Mouse (Mus musculus): ENCODE data around the gene Draxin. TPM values are rescaled to one million over a fixed set of nuclear protein-coding genes. Genes with fewer than 3 reads are reported as not detected.

Draxin gene
- polyA plus RNA-seq, 1 experiment from 2014 or later, result 10.4 TPM

Small RNA genes lying within 50 kb of the gene (microRNA-seq; reads per million reads assigned to microRNA genes)
- not detected for gene Mir7022

Other genes with a start within 250 kb of the Draxin start
- 89.9 and 100 TPM in 2 replicates for gene Mfn2, start 226.0 kb downstream of the Draxin start, polyA plus RNA-seq (2015; fragmentation: Nextera tagmentation; extraction: Ambion mirVana)
- gene Plod1, start 193.9 kb downstream of the Draxin start, polyA plus RNA-seq (2015; fragmentation: Nextera tagmentation; extraction: Ambion mirVana), result 29.2 and 31.8 TPM in 2 replicates
- 11.5 and 13.5 TPM in 2 replicates for gene 2510039O18Rik, start 189.8 kb downstream of the Draxin start, polyA plus RNA-seq (2015; fragmentation: Nextera tagmentation; extraction: Ambion mirVana)
- 0.33 TPM in 1 of 2 replicates, not detected in the other for gene Nppb, start 144.9 kb downstream of the Draxin start, polyA plus RNA-seq (2015; fragmentation: Nextera tagmentation; extraction: Ambion mirVana)
- 1.6 and 1.7 TPM in 2 replicates for gene Nppa, start 130.0 kb downstream of the Draxin start, polyA plus RNA-seq (2015; fragmentation: Nextera tagmentation; extraction: Ambion mirVana)
- gene Clcn6, start 91.9 kb downstream of the Draxin start, polyA plus RNA-seq (2015; fragmentation: Nextera tagmentation; extraction: Ambion mirVana), result 28.0 and 29.0 TPM in 2 replicates
- 16.5 and 17.3 TPM in 2 replicates for gene Mthfr, start 91.6 kb downstream of the Draxin start, polyA plus RNA-seq (2015; fragmentation: Nextera tagmentation; extraction: Ambion mirVana)
- gene Agtrap, start 42.7 kb downstream of the Draxin start, polyA plus RNA-seq (2015; fragmentation: Nextera tagmentation; extraction: Ambion mirVana), result 5.2 and 10.4 TPM in 2 replicates
- 99.2 and 99.9 TPM in 2 replicates for gene Mad2l2, start 314 bp downstream of the Draxin start, polyA plus RNA-seq (2015; fragmentation: Nextera tagmentation; extraction: Ambion mirVana)
- gene Fbxo6, start 21.4 kb upstream of the Draxin start, polyA plus RNA-seq (2015; fragmentation: Nextera tagmentation; extraction: Ambion mirVana), result 20.6 and 21.9 TPM in 2 replicates
- 89.4 and 104 TPM in 2 replicates for gene Fbxo44, start 29.8 kb upstream of the Draxin start, polyA plus RNA-seq (2015; fragmentation: Nextera tagmentation; extraction: Ambion mirVana)
- gene Fbxo2, start 29.9 kb upstream of the Draxin start, polyA plus RNA-seq (2015; fragmentation: Nextera tagmentation; extraction: Ambion mirVana), result 17.2 and 19.0 TPM in 2 replicates
- gene Disp3, start 157.3 kb upstream of the Draxin start, polyA plus RNA-seq (2015; fragmentation: Nextera tagmentation; extraction: Ambion mirVana), result 13.0 and 15.6 TPM in 2 replicates

All from neural tube, embryonic 15.5 days (tissue).